Mouse (Mus musculus) layer of hippocampus, postnatal 14 days (tissue): ENCODE data around the gene Tuba1b. TPM values are rescaled to one million over a fixed set of nuclear protein-coding genes. Genes with fewer than 3 reads are reported as not detected.
"Not testable (repeated sequence)": the region's sequence is repeated elsewhere in the genome, so short reads cannot be mapped to it uniquely, and the experiment has no call there.

Source experiments
- DNase-seq, 2 experiments: peaks; one replicate each; pipeline ENCODE4 v3.0.0; 2021 to 2022; ENCODE audit warnings: low spot score in 2 of 2, mixed read lengths in 1 of 2
- total RNA-seq, 2 experiments: library from RNA; stranded (reverse); gene quantifications; 2 replicates each; pipeline ENCODE4 v1.2.3; 2021

Tuba1b gene
- total RNA-seq, 2 experiments from 2014 or later: 661 to 671 TPM

DNA sequence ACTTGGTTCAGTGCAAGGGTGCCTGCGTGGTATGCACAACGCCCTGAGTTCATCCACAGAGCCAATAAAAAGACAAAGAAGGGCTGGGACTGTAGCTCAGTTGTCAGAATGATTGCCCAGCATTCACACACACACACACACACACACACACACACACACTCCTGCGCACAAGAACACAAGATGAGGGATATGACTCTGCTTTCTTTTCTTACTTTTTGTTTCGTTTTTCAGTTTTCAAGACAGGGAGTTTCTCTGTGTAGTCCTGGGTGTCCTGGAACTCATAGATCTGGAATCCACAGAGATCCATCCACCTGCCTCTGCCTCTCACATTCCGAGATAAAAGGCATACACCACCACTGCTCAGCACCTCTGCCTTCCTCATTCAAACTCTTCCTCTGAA lies 6.8 kb downstream of the Tuba1b start:
- DNase-seq: no peak

DNA sequence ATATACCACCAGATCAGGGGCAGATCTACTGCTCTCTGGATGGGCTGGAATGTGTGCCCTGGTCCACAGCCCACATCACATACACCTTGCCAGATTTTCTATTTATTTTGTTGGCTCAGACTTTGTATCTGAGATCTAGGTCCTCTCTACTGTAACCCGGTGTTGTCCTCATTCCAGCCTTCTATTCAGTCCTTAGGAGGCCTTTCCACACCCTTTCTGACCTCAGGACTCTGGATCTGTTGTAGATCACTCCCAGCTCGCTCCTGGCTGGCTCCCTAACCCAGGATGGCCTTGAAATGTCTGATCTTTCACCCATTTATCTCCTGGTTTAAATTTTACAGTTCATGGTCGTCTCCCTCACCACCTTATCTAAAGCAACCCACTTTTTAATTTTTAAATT lies 9.7 kb downstream of the Tuba1b start:
- DNase-seq: no peak

DNA sequence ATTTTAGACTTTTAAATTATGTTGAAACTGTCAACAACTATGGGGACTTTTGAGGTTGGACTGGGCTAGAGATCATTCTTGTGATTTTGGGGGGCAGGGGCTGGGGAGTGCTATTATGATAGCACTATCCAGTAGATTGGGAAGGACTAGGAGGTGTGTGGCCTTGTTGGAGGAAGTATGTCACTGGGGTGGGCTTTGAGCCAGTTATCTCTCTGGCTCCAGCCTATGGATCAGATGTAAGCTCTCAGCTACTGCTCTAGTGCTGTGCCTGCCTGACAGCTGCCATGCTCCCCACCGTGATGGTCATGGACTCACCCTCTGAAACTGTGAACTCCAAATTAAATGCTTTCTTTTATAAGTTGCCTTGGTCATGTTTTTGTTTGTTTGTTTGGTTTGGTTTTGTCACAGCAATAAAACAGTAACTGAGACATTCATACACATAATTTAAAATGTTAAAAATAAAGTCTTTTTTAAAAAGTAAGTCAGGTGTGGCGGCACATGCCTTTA lies 11.3 kb downstream of the Tuba1b start:
- DNase-seq: no peak

DNA sequence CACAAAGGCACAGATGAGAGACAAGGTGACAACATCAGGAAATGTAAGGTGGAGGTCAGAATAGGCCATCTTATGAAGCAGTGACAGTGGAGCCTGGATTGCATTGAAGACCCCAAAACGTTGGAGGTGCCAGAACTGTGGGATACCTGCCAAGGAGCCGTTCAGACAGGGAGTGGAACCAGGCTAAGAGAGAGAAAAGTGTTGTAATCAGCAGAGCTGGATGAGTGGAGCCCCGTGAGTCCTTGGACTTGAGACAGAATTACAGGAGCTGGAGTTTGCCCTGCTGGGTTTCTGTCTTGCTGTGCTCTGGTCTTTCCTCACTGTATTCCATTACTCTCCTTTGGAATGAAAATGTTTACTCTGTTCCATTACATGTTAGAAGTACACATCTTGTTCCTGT lies 11.8 kb downstream of the Tuba1b start:
- DNase-seq: no peak

DNA sequence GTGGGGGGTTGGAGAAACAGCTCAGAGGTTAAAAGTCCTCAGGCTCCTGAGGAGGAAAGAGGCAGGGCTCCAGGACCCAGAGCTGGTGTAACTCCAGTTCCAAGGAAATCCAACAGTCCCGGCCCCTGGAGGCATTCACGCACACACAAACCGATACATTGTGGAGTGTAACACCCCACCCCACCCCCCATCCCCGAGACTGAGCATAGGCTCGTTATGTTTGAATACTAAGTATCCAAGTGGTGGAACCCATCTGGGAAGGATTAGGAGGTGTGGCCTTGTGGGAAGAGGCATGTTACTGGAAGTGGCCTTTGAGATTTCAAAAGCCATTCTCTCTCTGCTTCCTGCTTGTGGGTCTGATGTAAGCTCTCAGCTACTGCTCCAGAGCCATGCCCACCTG lies 12.9 kb downstream of the Tuba1b start:
- no peak for DNase-seq

DNA sequence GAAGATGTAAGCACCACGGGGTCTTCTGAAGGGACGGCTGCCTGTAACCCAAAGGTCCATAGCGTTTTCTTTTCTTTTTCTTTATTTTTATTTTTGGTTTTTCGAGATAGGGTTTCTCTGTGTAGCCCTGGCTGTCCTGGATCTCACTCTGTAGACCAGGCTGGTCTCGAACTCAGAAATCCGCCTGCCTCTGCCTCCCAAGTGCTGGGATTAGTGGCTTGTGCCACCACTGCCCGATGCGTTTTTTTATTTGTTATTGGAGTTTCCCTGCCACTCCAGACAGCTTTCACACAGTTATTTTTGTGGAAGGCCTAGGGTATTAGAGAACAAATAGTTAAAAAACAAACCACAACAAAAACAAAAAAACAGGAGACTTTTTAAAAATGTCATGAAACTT lies 15.9 kb downstream of the Tuba1b start:
- not testable (repeated sequence) for DNase-seq

DNA sequence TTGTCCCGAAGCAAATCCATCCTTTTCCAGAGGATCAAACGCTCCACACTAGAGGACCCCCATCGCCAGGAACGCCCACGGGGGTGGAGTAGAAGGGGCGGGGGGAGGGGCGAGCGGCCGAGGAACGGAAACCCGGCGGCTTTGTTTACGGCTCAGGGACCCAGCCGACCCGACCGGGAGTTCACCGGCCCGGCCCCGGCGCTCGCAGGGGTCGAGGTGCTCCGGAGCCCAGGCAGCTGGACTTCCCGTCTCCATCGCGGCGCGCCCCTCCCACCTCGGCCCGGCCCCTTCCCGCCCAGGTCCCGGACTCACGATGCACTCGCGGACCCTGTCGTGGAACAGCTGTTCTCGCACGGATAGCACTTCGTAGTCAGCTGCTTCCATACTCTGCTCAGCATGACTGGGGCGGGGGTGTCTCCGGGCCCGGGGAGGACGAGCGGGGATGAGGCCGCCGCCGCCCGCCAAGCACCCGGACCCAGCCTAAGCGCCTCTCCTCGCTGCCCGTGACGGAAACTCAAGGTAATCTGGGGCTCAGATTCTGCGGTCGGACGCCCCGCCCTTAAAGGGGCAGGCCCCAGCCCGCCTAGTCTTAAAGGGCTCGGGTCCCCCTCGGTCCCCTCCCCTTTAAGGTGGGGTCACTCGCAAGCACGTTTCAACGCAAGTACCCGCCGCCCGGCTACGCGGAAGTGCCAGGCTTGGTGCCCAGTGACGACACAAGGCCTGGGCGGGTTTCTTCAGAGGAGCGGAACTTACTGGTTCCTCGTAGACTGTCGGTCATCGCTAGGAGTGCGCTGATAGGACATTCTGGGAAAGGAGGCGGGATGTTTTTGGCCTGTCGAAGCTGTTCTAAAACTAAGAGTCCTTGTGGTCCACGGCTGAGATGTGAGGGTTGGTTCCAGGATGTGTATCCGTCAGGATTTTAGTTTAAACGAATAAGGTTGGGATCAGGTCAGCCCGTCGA lies 16.5 kb downstream of the Tuba1b start, which contains the start of gene Lmbr1l:
Lmbr1l (minus strand) TSS at position 694 of the 961 bp plus-strand sequence.
- DNase-seq: peak; percentile 98 to 100

DNA sequence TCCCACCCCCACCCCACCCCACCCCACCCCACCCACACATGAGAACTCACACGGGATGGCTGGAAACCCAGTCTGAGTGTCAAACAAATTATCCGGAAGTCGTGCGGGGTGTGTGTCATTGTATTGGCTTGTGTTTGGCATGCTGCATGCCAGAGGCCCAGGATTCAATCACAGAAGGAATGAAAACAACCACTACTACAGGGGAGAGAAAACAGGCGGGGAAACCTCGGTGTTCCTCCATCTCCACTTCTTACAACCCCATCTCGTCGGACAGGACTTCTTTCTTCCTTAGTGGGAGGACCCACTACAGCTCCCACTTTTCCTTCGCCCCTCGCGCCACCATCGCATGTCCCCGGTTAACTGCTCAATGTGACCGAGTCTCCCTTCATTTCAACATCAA lies 17.3 kb downstream of the Tuba1b start:
- no peak for DNase-seq

DNA sequence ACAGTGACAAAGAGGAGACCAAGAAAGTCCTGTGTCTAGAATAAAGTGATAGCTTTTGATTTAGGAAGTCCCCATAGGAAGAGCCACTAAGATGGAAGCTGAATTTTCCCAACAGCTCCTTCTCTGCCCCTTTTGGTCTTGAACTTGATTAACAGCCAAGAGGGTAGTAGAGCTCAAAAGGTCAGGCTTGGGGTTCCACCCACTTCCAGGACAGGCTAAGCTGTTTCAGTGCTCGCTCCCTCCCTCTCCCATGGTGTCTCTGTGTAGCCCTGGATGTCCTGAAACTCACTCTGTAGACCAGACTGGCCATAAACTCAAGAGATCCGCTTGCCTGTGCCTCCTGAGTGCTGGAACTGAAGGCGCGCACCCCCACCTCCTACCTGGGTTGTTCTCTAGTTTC lies 18.3 kb downstream of the Tuba1b start:
- no peak for DNase-seq

DNA sequence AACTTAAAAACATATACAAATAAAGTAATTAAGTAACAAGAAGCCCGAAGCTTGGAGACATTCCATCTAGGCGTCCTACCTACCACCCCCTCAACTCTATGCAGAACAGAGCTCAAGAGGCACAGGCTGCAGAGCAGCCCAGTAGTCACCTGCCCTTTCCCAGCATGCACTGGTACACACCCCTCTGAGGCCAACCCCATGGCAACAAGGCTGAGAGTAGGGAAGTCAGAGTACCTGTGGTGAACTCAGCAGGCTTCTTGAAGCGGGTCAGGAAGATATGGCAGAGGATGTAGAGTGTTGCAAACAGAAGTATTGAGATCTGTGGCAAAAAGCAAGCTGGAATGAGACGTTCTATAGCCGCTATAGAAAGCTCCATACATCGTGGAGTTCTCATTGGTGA lies 19.5 kb downstream of the Tuba1b start:
- DNase-seq: no peak

DNA sequence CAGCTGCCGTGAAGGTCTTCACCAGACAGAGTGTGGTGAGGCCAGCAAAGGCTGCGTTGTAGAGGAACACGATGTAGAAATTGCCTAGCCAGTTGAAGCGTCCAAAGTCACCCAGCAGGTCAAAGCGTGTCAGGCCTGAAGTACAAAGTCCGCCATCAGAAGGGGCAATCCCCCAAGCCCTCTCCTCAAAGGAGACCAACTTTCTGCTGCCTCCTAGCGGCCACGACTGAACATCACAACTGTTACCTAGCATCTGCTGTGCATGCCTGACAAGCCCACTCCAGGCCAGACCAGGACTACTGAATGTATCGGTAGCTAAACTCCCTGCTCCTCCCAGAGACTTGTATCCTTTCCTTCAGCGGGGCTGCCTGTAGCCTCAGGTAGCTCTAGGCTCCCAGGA lies 29.7 kb downstream of the Tuba1b start:
- peak in 1 of 2 experiments; percentile 39 for DNase-seq

DNA sequence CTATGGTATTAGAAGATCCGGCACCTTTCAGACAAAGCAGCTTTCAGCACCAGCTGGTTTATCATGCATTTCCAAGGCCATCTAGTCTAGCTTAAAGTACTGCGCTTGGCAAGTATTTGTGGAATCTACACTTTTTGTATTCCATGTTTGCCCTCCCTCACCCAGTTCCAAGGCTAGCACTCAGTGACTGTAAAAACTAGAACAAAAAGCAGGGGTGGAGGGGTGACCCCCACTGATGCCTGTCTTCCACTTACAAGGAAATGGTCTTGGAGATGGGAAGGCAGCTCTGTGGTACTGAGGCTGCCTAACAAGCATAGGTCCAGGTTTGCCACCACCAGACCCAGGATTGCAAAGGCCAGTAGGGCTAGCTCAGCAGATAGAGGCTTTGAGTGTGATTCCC lies 31.8 kb downstream of the Tuba1b start:
- no peak for DNase-seq

DNA sequence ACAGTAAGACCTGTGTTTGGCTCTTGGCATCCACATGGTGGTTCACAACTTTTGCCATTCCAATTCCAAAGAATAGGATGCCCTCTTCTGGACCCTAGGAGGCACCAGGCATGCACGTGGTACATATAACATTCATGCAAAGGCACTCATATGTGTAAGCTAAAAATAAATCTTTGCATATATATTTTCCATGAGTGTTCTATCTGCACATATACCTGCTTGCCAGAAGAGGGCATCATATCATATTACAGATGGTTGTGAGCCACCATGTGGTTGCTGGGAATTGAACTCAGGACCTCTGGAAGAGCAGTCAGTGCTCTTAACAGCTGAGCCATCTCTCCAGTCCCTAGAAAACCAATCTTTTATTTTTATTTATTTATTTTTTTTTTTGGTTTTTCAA lies 32.8 kb downstream of the Tuba1b start:
- no peak for DNase-seq

DNA sequence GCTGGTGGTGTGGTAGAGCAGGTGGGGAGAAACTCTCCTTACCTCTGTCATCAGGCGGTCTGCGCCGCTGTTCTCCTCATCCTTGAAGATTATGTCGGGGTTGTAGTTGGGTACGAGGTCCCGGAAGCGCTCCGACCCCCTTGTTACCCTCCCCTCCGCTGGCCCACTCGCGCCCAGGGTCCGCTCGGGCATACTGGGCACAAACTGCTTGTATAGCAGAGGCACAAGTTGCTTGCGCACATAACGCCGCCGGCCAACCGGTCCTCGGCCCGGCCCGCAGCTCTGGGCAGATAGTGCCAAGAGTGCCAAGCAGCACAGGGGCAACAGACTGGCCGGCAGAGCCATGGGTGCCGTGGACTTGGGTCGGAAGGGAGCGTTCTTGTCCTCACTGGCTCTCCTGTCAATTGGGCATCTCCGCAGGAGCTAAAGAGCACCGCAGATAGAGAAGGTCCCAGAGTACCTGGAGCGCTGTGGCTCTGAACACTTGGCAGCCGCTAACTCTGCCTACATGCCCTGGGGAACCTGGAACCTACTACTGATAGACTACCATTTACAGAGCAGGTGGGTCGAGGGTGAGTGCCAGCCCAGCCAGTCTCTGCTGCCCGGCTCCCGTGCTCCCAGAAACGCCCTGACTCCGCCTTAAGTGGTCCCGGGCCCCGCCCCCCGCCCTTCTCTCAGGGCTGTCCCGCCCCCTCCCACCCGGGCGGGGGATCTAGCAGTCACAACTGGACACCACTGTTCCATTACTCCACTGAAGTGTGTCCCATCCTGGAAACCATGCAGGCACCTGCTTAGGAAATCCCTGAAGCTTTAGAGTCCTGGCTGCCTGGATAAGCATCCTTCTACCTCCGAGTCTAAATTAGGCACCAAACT lies 36.2 kb downstream of the Tuba1b start, which contains the start of gene Dhh:
Dhh (minus strand) TSS at position 613 of the 873 bp plus-strand sequence.
- DNase-seq: no peak

DNA sequence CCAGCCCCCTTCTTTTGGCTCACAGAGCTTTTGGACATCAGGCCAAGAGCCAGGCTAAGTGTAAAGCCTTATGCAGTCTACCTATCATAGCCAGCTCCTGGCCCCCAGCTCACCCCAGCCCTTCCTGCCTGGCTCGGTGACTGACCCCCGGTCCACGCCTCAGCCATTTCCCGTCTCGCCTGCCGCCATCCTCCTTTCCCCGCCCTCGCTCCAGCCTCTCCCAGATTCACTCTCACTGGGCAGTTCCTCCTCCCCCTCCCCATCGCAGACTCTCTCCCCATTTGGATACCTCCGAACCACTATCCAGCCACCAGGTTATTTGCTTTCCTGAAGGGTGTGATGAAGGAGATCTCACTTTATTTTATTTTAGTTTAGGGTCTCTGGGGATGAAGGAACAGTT lies 36.9 kb downstream of the Tuba1b start:
- DNase-seq: no peak

DNA sequence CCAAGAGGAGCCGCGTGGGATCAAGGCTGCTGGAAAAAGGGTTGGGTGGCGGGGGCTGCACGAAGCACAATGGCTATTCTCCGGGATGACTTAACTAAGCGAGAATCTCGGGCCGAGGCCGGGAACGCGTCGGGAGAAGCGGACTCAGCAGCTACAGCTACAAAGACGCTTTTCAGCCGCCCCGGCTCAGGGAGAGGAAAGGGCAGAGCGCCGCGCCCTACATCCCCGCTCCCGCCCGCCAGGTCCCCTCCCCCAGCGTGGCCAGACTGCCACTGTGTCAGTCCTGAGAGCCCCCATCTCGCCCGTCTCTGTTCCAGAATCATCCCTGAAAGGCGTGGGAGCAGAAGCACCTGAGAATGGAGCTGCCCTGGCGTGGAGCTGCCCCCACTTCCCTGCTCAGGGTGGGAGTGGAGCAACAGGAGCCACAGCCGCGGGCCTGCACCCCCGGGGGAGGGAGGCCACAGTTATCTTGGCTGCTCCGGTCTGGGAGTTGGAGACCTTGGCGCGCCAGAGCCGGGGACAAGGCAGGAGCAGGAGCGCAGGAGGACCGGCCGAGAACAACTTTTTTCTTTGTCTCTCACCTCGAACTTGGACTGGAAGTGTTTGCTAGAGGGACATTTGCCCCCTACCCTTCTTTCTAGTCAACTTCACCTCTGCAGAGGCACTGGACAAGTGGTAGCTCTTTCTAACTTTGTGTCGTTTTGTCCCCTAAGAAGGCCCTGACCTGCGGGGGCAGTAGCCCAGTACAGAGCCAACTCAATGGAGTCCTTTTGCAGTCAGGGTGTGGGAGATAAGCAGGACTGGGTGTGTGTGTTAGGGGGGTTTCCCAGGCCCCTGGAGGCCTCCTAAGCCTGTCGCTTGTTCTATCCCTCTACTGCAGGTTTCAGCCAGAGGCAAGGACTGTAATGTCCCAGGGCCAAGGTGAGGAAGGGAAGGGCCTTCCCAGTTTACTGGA lies 38.5 kb downstream of the Tuba1b start:
- DNase-seq: no peak

DNA sequence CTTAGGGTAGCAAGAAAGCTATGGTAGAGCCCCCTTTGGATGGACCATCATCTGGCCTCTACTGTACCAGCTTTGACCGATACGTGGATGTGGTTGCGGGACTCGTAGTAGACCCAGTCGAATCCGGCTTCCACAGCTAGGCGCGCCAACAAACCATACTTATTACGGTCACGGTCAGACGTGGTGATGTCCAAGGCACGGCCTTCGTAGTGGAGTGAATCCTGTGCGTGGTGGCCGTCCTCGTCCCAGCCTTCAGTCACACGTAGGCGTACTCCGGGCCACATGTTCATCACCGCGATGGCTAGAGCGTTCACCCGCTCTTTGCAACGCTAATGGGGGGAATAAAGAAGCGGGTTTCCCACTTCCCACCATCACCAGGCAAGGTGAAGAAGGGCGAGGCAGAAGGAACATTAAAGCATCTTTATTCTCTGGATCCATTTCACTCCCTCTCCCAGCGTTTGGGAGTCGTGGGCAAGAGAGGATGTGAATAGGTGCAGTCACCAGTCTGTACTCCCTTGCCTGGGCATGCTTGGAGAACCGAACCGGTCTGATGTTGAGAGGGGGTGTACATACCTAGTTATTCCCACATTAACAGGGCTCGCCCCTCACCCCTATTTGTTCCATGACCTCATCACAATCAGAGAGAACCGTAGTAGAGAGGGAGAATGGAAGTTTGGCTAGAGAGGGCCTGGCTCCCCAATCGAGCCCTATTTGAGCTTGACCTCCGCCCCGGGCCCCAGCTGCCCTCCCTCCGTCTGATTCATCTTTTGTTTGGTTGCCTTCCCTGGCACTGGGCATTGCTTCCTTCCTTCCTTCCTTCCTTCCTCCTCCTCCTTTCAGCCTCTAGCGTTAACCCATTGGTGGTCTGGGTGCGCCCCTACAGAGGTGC lies 39.4 kb downstream of the Tuba1b start:
- no peak for DNase-seq

DNA sequence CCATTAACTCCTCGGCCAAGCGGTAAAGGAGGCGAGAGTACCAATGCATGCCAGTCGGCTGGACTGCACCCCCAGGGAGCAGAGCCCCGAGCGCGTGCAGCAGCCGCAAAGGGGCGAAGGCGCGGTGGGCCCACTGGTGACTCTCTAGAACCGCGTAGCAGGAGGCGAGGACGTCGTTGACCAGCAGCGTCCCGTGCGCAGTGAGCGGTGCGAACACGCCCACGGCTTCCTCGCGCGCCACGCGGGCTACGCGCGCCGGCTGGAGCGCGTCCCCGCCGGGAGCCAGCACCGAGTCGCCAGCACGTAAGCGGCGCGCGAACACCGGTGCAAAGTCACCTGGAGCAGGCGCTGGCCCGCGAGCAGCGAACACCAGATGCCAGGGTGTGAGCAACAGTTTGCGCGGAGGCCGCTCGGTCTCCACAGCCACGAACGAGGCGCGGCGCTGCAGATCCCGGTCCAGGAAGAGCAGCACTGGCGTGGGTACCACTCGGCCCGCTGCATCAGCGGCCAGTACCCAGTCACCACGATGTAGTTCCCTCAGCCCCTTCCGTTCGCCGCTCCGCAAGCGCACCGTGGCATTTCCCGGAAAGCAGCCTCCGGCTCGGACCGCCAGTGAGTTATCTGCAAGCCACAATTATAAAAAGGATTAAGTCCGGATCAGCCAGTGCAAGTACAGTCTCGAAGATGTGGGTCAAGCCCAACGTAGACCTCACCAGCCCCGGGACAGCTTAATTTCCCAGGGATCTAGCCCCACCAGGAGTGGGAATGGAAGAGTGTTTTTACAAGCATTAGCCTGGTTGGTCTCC lies 40.2 kb downstream of the Tuba1b start, which contains the start of gene Rhebl1:
Rhebl1 (minus strand) TSS at position 601 of the 806 bp plus-strand sequence.
- DNase-seq: no peak

DNA sequence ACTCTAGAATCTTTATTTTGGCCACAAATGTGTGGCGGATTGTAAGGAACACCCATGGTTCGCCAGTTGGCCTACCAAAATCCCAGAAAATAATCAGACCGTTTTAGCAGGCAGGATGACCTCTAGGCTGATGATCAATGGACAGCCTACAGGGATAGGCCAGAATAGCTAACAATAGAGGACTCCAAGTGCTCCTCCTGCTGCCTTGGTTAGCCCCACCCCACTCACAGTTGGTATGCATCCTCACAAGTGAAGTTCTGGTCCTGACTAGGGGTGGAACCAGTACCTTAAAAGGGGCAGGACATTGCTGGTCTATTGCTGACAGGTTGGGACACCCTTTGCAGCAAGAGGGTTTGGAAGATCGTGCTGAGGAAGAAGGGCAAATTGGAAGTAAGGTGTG lies 41.3 kb downstream of the Tuba1b start:
- no peak for DNase-seq
